Mouse (Mus musculus) kidney, postnatal 0 days (tissue): ENCODE measurements around the gene 3110001I22Rik. TPM values are rescaled to one million over a fixed set of nuclear protein-coding genes. Genes with fewer than 3 reads are reported as not detected.

ENCODE experiments used
- ATAC-seq: fragments of 200-750 bp; cut with Nextera tagmentation; replicated peaks from 2 replicates; pipeline ENCODE4 v1.8.0; 2017; ENCODE audit warnings: low read depth, moderate number of reproducible peaks, moderate TSS enrichment, moderate library complexity; ENCODE audit not compliant: low FRiP score
- DNase-seq: peaks from one replicate; pipeline ENCODE4 v3.0.0-alpha.2; 2016; ENCODE audit warnings: low spot score
- H3K27ac ChIP-seq: fragments of 300-500 bp; sonication (generic); 2 replicates; pipeline ENCODE4 v1.5.1; 2014; ENCODE audit warnings: mild to moderate bottlenecking
- H3K27me3 ChIP-seq: fragments of 300-500 bp; sonication (generic); 2 replicates; pipeline ENCODE4 v1.6.1; 2014; ENCODE audit warnings: low read length, mixed read lengths; ENCODE audit not compliant: insufficient read depth
- H3K36me3 ChIP-seq: fragments of 300-500 bp; sonication (generic); 2 replicates; pipeline ENCODE4 v1.6.1; 2014; ENCODE audit warnings: low read length, mixed read lengths; ENCODE audit not compliant: insufficient read depth
- H3K4me1 ChIP-seq: fragments of 300-500 bp; sonication (generic); replicated peaks from 2 replicates; pipeline ENCODE4 v1.6.1; 2014; ENCODE audit warnings: antibody characterized with exemption, low read length, mixed read lengths; ENCODE audit not compliant: insufficient read depth
- H3K4me2 ChIP-seq: fragments of 300-500 bp; sonication (generic); 2 replicates; pipeline ENCODE4 v1.6.1; 2014; ENCODE audit warnings: mild to moderate bottlenecking, low read length, moderate library complexity, mixed read lengths
- H3K4me3 ChIP-seq: fragments of 300-500 bp; sonication (generic); replicated peaks from 2 replicates; pipeline ENCODE4 v1.5.1; 2014; ENCODE audit warnings: low read depth, low read length
- H3K9ac ChIP-seq: fragments of 300-500 bp; sonication (generic); 2 replicates; pipeline ENCODE4 v1.6.1; 2014; ENCODE audit warnings: low read depth, low read length
- H3K9me3 ChIP-seq: fragments of 300-500 bp; sonication (generic); replicated peaks from 2 replicates; pipeline ENCODE4 v1.6.1; 2016; ENCODE audit warnings: low read length, inconsistent platforms, mixed read lengths
- CTCF ChIP-seq: IDR thresholded peaks from 2 replicates; pipeline ENCODE4 v1.5.1; 2016; ENCODE audit warnings: antibody characterized with exemption, low read depth, mild to moderate bottlenecking, moderate library complexity
- WGBS: fragments of 180-500 bp; shearing (Covaris S2); extraction: QIAGEN DNeasy Blood & Tissue Kit; methylation state at CpG from one replicate; pipeline ENCODE4 v1.1.7; 2014; 5-methylcytosine and 5-hydroxymethylcytosine counted together
- polyA plus RNA-seq: library from polyadenylated mRNA; unstranded; fragments of >200 nt; fragmentation: Nextera tagmentation; extraction: Ambion mirVana; gene quantifications from 2 replicates; pipeline ENCODE4 v1.2.1, GENCODE M21; 2015

The 3110001I22Rik gene
- polyA plus RNA-seq, 1 experiment from 2014 or later, result 4.5 TPM

DNA sequence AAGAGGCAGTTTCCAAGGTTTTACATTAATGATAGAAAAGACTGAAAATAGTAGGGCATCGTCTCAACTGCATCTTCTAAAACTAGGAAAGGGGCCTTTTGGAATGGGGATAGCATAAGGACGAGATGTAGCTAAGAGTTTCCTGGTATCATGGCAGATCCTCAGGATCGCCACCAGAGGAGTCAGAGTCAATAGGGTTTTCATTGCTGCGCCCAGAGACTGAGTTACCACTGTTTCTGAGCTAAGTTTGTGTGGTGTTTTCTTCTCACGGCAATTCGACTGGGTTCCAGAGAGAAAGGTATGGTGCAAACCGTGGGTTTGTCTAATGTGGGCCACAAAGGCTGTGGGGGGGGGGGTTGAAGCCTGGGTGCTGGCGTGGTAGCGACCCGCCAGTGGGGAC, 32.9 kb downstream of the 3110001I22Rik start:
- no peak overlapping the region for H3K27ac ChIP-seq
- no peak for TF ChIP-seq CTCF
- no peaks in the 10 kb centered on the region for H3K27me3 ChIP-seq
- no peak for DNase-seq
- H3K9me3 ChIP-seq, result no peaks in the 10 kb centered on the region
- 94% methylated on average over 10 of the region's 10 CpGs for WGBS
- H3K4me3 ChIP-seq, result no peak overlapping the region
- H3K4me2 ChIP-seq, result no peak overlapping the region
- H3K36me3 ChIP-seq, result peaks cover 21% of the 10 kb centered on the region
- H3K9ac ChIP-seq, result no peak overlapping the region
- no peak for ATAC-seq
- H3K4me1 ChIP-seq, result no peaks in the 10 kb centered on the region

DNA sequence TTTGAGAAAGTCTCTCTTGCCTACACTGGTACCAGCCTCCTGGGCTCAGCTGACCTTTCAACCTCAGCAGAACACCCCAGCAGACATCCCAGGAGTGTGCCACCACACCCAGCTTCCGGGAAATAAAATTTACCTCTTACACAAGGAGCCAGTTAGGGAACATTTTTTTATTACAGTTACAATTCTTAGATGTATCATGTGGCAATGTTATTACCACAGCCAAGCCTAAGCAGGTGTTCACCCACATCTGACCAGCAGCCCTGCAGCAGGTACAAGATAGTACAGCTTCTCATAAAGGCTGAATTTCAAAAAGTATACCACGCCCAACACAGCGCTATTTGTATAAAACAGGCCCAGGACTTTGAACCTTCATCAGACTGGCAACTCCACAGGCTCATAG, 43.2 kb downstream of the 3110001I22Rik start:
- Histone ChIP-seq H3K4me3 (no peak overlapping the region), H3K9ac (no peak overlapping the region), H3K9me3 (no peaks in the 10 kb centered on the region), H3K4me1 (no peaks in the 10 kb centered on the region), H3K36me3 (no peaks in the 10 kb centered on the region), H3K27ac (no peak overlapping the region), H3K27me3 (no peaks in the 10 kb centered on the region), H3K4me2 (no peak overlapping the region)
- DNase-seq (no peak), ATAC-seq (no peak)
- 91% methylated on average over 3 of the region's 3 CpGs for WGBS
- TF ChIP-seq CTCF, result no peak

DNA sequence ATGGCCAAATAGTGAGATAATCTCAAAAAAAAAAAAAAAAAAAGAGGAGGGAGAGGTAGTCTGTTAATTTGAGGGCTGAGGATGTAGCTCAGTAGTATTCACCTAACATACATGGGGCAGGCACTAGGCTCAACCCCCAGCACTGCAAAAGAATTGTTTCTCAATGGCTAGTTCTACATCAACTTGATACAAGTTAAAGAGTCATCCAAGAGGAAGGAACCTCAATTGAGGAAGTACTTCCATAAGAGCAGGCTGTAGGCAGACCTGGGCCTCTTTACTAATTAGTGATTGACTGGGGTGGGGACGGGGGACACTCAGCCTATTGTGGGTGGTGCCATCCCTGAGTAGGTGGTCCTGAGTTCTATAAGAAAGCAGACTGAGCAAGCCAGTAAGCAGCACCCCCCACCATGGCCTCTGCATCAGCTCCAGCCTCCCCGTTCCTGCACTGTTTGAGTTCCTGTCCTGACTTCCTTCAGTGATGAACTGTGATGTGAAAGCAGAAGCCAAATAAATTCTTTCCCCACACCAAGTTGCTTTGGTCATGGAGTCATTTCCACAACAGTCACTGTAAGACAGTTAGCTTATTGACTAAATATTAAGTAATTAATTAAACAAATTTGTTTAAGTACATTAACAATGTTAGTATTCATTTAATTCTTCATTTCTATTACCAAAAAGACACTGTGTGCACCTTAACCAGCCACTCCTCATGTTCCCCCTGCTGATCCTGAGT, 45.3 kb downstream of the 3110001I22Rik start:
- H3K4me1 ChIP-seq, result no peaks in the 10 kb centered on the region
- no peak overlapping the region for H3K4me2 ChIP-seq
- H3K36me3 ChIP-seq, result no peaks in the 10 kb centered on the region
- no peak overlapping the region for H3K9ac ChIP-seq
- WGBS, result 71% methylated on average over 2 of the region's 2 CpGs
- ATAC-seq (no peak), DNase-seq (no peak)
- H3K9me3 ChIP-seq, result no peaks in the 10 kb centered on the region
- no peak overlapping the region for H3K27ac ChIP-seq
- H3K27me3 ChIP-seq, result no peaks in the 10 kb centered on the region
- TF ChIP-seq CTCF, result no peak
- no peak overlapping the region for H3K4me3 ChIP-seq

DNA sequence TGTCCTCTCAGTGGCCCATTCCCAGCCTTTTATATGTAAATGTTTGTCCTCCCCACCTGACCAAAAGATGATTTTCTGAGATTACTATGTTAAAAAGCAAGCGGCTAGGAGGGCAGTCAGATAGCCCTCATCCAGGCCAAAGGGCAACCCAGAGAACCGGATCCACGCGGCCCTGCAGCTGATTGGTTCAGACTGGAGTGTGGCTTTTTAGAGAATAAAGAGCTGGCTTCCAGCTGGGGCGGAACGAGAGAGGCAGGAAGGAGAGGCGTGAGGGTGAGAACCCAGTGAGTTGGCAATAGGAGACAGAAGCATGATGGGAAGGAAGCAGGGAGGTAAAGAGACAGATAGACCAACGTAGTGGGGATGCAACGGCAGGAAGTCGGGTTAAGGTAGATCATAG, 51.2 kb downstream of the 3110001I22Rik start:
- Histone ChIP-seq H3K9ac (no peak overlapping the region), H3K27ac (no peak overlapping the region), H3K9me3 (no peaks in the 10 kb centered on the region), H3K36me3 (no peaks in the 10 kb centered on the region), H3K27me3 (no peaks in the 10 kb centered on the region), H3K4me3 (no peak overlapping the region), H3K4me1 (no peaks in the 10 kb centered on the region), H3K4me2 (no peak overlapping the region)
- no peak for ATAC-seq
- no peak for TF ChIP-seq CTCF
- 29% methylated on average over 10 of the region's 10 CpGs for WGBS
- DNase-seq, result no peak

DNA sequence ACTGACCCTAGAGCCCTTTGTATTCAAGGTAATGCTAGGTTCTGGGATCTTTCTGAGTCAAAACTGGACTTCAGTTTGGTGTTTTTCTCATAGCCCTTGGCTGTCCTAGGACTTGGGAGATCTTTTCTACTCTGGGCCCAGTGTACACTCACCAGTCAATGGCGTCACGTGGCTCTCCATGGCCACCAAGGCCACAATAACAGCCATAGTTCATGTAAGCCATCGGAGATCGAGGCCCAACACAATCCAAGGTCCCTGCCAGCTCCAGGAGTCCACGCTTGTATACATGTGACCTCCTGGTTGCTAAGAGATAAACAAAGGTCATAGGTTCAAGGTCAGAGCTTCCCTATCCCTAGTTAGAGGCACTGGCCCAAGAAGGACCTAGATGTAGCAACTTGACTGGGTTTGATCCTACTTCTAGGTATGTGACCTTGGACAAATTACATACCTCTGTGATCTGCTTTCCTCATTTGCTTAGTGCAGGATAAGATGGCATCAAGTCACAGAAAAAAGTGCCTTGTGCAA, 56.1 kb downstream of the 3110001I22Rik start:
- Histone ChIP-seq H3K9ac (no peak overlapping the region), H3K4me3 (no peak overlapping the region), H3K9me3 (no peaks in the 10 kb centered on the region), H3K4me2 (no peak overlapping the region), H3K27ac (no peak overlapping the region), H3K4me1 (peaks cover 4% of the 10 kb centered on the region; the same call in 1 of the 2 replicates), H3K27me3 (no peaks in the 10 kb centered on the region), H3K36me3 (no peaks in the 10 kb centered on the region)
- ATAC-seq (no peak), DNase-seq (no peak)
- TF ChIP-seq CTCF, result no peak
- 93% methylated on average over 5 of the region's 5 CpGs for WGBS

Other genes starting within 250 kb of the 3110001I22Rik start
- gene Parn, start 3.8 kb upstream of the 3110001I22Rik start, polyA plus RNA-seq, result 39.9 and 42.8 TPM in 2 replicates
- 36.0 and 40.8 TPM in 2 replicates for gene Bfar, start 71 bp upstream of the 3110001I22Rik start, polyA plus RNA-seq
- gene Pla2g10, start 59.1 kb downstream of the 3110001I22Rik start, polyA plus RNA-seq, result 0.28 TPM in 1 of 2 replicates, not detected in the other
- gene Rrn3, start 108.8 kb downstream of the 3110001I22Rik start, polyA plus RNA-seq, result 47.0 and 51.5 TPM in 2 replicates
- gene Ntan1, start 146.9 kb downstream of the 3110001I22Rik start, polyA plus RNA-seq, result 167 and 169 TPM in 2 replicates
- gene Pdxdc1, start 231.2 kb downstream of the 3110001I22Rik start, polyA plus RNA-seq, result 58.0 and 59.8 TPM in 2 replicates
- gene Mpv17l, start 231.2 kb downstream of the 3110001I22Rik start, polyA plus RNA-seq, result 23.7 and 27.6 TPM in 2 replicates